Mouse (Mus musculus) liver, embryonic 15.5 days (tissue): ENCODE results near the gene Agpat3. TPM values are rescaled to one million over a fixed set of nuclear protein-coding genes. Genes with fewer than 3 reads are reported as not detected.
A peak's percentile ranks its signal among the peaks of the same experiment; 100 is the strongest.

Experiments used
- ATAC-seq: fragments of 200-750 bp; cut with Nextera tagmentation; 2 replicates; pipeline ENCODE4 v1.8.0; 2017; ENCODE audit warnings: moderate number of reproducible peaks, mild to moderate bottlenecking, moderate library complexity; ENCODE audit not compliant: insufficient read depth
- H3K27ac ChIP-seq: fragments of 300-500 bp; sonication (generic); replicated peaks from 2 replicates; pipeline ENCODE4 v1.5.1; 2015; ENCODE audit warnings: mild to moderate bottlenecking, inconsistent platforms
- H3K27me3 ChIP-seq: fragments of 300-500 bp; sonication (generic); 2 replicates; pipeline ENCODE4 v1.6.1; 2015; ENCODE audit warnings: mild to moderate bottlenecking, inconsistent platforms
- H3K36me3 ChIP-seq: fragments of 300-500 bp; sonication (generic); replicated peaks from 2 replicates; pipeline ENCODE4 v1.6.1; 2015; ENCODE audit warnings: moderate library complexity, mild to moderate bottlenecking, inconsistent platforms
- H3K4me1 ChIP-seq: fragments of 300-500 bp; sonication (generic); replicated peaks from 2 replicates; pipeline ENCODE4 v1.6.1; 2015; ENCODE audit warnings: inconsistent platforms
- H3K4me2 ChIP-seq: fragments of 300-500 bp; sonication (generic); 2 replicates; pipeline ENCODE4 v1.6.1; 2015; ENCODE audit warnings: moderate library complexity, mild to moderate bottlenecking, inconsistent platforms
- H3K4me3 ChIP-seq: fragments of 300-500 bp; sonication (generic); replicated peaks from 2 replicates; pipeline ENCODE4 v1.5.1; 2015; ENCODE audit warnings: mild to moderate bottlenecking, inconsistent platforms
- H3K9ac ChIP-seq: fragments of 300-500 bp; sonication (generic); 2 replicates; pipeline ENCODE4 v1.6.1; 2015; ENCODE audit warnings: moderate library complexity, mild to moderate bottlenecking, inconsistent platforms
- H3K9me3 ChIP-seq: fragments of 300-500 bp; sonication (generic); replicated peaks from 2 replicates; pipeline ENCODE4 v1.6.1; 2016; ENCODE audit warnings: inconsistent platforms
- WGBS: fragments of 180-500 bp; shearing (Covaris S2); methylation state at CpG from one replicate; pipeline ENCODE4 v1.1.7; 2015; ENCODE audit warnings: mixed read lengths; ENCODE audit not compliant: insufficient replicate concordance; 5-methylcytosine and 5-hydroxymethylcytosine counted together
- polyA plus RNA-seq: library from polyadenylated mRNA; unstranded; fragments of >200 nt; fragmentation: Nextera tagmentation; extraction: Ambion mirVana; gene quantifications from 2 replicates; pipeline ENCODE4 v1.2.1, GENCODE M21; 2015

The Agpat3 gene
- polyA plus RNA-seq, 1 experiment from 2014 or later = 33.1 TPM

DNA sequence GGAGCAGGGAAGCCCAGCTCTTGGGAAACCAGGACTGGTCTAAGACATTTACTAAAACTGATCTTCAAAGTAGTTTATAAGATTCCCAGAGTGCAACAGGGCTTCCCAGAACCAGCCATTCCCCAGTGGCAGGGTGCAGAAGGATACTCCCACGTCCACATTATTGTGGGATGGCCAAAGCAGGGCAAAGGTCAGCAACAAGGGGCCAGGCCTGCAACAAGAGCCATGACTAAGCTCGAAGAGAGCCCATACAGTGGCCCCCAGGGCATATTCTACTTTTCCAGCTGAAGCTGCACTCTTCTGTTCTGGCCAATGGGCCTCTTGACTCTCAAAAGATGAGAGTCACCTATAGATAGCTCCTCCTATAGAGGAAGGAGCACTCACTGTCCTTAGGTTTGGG lies 43.7 kb downstream of the Agpat3 start:
- H3K4me1 ChIP-seq = 0 out of 2 replicates have a peak, but pooled peaks cover 2% of the 10 kb centered on the region
- H3K9ac ChIP-seq = no peak overlapping the region
- 0 out of 2 replicates have a peak, but pooled peaks have one; percentile 22 for ATAC-seq
- no peaks in the 10 kb centered on the region for H3K9me3 ChIP-seq
- H3K4me3 ChIP-seq = no peak overlapping the region
- 32% methylated on average over 2 of the region's 2 CpGs for WGBS
- no peak overlapping the region for H3K4me2 ChIP-seq
- H3K27me3 ChIP-seq = no peaks in the 10 kb centered on the region
- H3K36me3 ChIP-seq = no peaks in the 10 kb centered on the region
- H3K27ac ChIP-seq = no peak overlapping the region

DNA sequence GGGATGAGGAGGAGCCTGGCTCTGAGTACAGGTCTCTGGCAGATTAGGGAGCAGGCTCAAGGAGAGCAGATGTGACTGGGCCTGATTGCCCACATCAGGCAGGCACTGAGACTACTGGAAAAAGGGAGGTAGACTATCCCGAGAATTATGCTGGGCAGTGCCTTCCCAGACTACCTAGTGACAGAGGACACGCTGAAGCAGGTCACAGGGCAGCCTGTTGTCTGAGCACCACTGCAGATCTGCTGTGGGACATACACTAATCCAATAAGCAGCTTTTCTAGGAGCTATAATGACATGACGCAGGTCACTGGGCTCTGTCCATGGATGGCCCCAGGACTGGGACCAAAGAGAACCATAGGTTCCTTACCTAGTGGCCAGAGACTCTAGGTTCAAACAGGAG lies 44.9 kb downstream of the Agpat3 start:
- Histone ChIP-seq H3K4me3 (no peak overlapping the region), H3K36me3 (no peaks in the 10 kb centered on the region), H3K27me3 (no peaks in the 10 kb centered on the region), H3K4me1 (0 out of 2 replicates have a peak, but pooled peaks cover 4% of the 10 kb centered on the region), H3K9ac (no peak overlapping the region), H3K9me3 (no peaks in the 10 kb centered on the region), H3K4me2 (no peak overlapping the region), H3K27ac (no peak overlapping the region)
- 62% methylated on average over 3 of the region's 3 CpGs for WGBS
- ATAC-seq = no peak

DNA sequence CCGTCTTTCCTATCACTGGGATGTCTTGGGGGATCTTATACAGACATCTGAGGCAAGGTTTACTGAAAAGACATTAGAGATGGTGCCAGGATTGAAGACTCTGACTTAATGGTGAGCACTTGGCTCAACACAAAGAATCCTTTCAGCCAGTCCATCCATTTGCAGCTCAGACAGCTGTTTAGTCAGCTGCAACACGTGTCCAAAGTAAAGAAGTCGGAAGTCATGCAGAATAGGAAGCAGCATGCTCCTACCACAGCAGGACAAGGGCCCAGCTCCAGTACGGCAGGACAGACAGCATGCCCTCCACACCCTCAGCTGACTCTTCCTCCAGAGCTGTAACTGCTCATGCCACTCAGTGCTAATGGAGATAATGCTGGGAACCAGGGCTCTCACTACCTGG lies 46.3 kb downstream of the Agpat3 start:
- no peaks in the 10 kb centered on the region for H3K9me3 ChIP-seq
- WGBS = 53% methylated on average over 4 of the region's 4 CpGs
- H3K36me3 ChIP-seq = no peaks in the 10 kb centered on the region
- no peak overlapping the region for H3K9ac ChIP-seq
- H3K4me3 ChIP-seq = no peak overlapping the region
- 0 out of 2 replicates have a peak, but pooled peaks cover 4% of the 10 kb centered on the region for H3K4me1 ChIP-seq
- no peak overlapping the region for H3K4me2 ChIP-seq
- no peak for ATAC-seq
- H3K27me3 ChIP-seq = no peaks in the 10 kb centered on the region
- no peak overlapping the region for H3K27ac ChIP-seq

DNA sequence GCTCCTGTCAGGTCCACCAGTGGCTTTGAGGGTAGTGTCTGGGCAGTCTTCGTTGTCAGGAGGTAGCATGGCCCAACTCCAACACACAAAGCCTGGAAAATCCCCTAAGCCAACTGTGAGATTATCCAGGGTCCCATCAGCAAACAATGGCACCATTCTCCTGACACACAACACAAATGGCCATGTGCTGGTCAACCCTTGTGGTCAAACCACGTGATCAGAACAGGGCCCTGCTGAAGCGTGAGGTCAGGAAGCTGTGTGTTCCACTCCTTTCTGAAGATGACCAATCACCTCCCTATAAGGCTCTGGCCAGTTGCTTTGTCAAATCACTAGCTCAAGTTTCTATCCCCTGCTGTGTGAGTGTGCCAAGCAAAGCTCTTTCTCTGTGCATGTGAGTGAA lies 47.3 kb downstream of the Agpat3 start:
- Histone ChIP-seq H3K9ac (no peak overlapping the region), H3K9me3 (no peaks in the 10 kb centered on the region), H3K4me3 (no peak overlapping the region), H3K27me3 (no peaks in the 10 kb centered on the region), H3K4me2 (no peak overlapping the region), H3K27ac (no peak overlapping the region), H3K36me3 (no peaks in the 10 kb centered on the region), H3K4me1 (0 out of 2 replicates have a peak, but pooled peaks cover 4% of the 10 kb centered on the region)
- WGBS = 38% methylated on average over 3 of the region's 3 CpGs
- no peak for ATAC-seq

DNA sequence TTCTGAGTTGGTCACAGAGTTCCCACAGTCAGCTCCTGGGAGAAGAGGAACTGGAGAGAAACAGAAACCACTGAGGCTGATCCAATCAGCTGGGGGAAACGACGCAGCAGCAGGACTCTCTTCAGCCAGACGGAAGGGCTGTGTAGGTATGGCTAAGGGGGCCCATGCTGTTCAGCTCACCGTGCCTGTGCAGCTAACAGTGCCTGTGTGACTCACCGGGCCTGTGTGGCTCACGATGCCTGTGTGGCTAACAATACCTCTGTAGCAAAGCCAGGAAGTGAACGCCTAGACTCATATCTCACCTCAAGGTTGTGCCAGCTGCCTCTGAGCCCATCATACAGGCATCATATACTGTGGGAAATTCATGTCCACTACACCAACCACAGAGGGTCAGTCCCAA lies 48.6 kb downstream of the Agpat3 start:
- no peak for ATAC-seq
- no peak overlapping the region for H3K27ac ChIP-seq

DNA sequence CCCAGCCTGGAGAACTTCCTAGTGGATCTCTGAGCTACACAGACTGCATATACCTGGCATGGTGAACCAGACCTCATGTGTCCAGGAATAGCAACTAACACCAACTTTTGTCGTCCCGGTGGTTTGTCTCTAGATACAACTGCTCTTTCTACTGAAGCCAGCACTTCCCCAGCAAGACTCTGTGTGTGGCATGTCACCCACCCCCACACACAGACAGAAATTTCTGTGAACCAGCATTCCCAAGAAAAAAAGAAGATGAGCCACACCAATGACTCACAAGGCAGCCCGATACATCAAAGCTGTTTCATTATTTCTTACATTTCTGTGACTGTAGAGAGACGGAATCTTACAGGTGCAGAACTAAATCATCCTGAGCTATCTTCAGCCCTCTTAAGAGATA lies 52.2 kb downstream of the Agpat3 start:
- Histone ChIP-seq H3K9ac (no peak overlapping the region), H3K9me3 (no peaks in the 10 kb centered on the region), H3K4me3 (no peak overlapping the region), H3K27ac (no peak overlapping the region), H3K27me3 (no peaks in the 10 kb centered on the region), H3K4me1 (peaks cover 7% of the 10 kb centered on the region), H3K4me2 (no peak overlapping the region), H3K36me3 (no peaks in the 10 kb centered on the region)
- ATAC-seq = no peak
- 76% methylated on average over 4 of the region's 4 CpGs for WGBS

More for the DNA sequence above, 48.6 kb downstream of the Agpat3 start:
- Histone ChIP-seq H3K4me2 (0 out of 2 replicates have a peak overlapping the region, but pooled peaks have one; percentile 7), H3K36me3 (no peaks in the 10 kb centered on the region), H3K9me3 (no peaks in the 10 kb centered on the region), H3K9ac (no peak overlapping the region), H3K27me3 (no peaks in the 10 kb centered on the region), H3K4me1 (0 out of 2 replicates have a peak, but pooled peaks cover 4% of the 10 kb centered on the region), H3K4me3 (no peak overlapping the region)
- WGBS = 15% methylated on average over 7 of the region's 7 CpGs

DNA sequence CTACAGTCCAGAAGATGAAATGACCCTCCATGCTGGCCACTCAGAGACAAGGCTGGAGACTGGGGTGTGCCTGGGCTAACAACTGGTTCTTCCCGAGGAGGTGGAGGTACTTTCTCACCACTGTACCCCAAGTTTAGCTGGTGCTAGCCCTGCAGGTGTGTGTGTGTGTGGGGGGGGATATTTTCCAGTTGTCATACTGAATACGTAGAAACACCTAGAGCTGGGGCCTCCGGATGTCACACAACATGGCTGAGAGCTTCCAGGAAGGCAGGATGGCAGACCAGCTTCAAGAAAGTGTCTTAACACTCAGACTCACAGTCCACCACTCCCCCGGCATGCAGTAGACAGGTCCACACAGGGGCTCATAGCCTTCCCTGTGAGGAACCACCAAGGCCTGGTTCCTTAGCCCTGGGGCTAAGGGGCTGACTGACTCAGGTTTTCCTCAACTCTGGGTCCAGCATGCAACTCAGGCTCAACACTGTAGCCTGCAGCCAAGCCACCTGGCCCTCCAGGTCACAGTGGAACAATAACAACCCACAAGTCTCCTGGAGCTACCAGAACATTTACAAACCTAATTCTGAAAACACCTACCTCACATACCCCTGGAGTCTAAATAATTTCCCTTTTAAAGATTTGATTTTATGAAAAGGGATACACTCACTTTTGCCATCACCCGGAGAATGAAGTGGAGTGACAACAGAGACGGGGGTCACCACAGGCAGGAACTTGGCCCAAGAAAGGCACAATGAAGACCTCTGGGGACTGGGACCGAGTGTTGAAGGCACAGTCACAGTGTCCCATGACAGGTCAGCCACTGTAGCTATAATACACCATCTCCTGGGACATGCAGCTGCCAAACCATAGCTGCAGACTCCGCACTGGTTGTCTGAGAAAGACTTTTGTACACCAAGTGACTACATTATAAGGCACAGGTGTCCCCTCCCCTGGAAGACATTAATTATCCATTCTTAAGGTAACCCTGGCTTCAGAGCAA lies 53.3 kb downstream of the Agpat3 start:
- 57% methylated on average over 8 of the region's 8 CpGs for WGBS
- no peak overlapping the region for H3K9ac ChIP-seq
- H3K4me1 ChIP-seq = peaks cover 13% of the 10 kb centered on the region
- H3K9me3 ChIP-seq = no peaks in the 10 kb centered on the region
- H3K27ac ChIP-seq = peak overlapping the region; percentile 57; the same call in 1 of the 2 replicates
- no peaks in the 10 kb centered on the region for H3K36me3 ChIP-seq
- no peak overlapping the region for H3K4me2 ChIP-seq
- H3K4me3 ChIP-seq = no peak overlapping the region
- H3K27me3 ChIP-seq = no peaks in the 10 kb centered on the region
- no peak for ATAC-seq

DNA sequence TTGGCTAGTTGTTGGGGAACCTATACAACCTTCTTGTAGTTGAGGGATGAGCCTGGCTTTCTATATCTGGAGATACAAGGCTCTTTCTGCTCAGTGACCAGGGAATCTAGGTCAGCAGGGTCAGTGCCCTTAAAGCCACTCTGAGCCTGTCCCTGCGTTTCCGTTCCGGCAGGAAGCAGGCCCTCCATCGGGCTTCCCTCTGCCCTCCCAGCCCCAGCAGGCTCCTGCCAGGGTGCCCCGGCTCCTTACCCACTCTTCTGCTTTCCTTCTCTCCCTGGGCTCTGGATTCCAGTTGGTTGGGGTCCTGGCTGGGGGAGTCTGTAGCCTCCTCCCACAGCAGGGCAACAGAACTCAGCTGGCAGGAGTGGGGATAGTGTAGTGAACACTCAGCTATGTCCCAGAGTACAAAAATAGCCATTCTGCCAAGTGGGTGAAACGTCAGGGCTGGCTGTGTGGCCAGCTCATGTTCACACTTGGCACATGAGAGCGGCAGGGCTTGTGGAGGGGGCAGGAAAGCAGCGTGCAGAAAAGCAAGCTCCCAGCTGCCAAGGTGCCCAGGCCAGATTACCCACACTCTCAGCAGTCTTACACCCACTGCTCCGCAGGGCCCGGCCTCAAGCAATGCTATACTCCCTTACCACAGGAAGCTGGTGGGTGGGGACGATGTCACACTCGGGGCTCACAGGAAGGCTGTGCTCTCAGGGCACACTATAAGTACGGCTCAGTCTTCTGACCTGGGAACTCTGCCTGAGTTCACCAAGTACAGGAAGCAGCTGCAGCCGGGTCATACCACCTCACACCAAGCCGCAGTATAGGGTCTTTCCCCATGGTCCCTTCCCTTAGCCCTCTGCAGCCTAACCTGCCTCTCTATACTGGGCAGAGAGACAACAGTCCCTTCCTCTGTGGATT lies 54.5 kb downstream of the Agpat3 start:
- Histone ChIP-seq H3K9me3 (no peaks in the 10 kb centered on the region), H3K4me1 (peaks cover 17% of the 10 kb centered on the region), H3K4me2 (0 out of 2 replicates have a peak overlapping the region, but pooled peaks have one; percentile 11), H3K27ac (peak overlapping the region; percentile 57), H3K27me3 (no peaks in the 10 kb centered on the region), H3K36me3 (no peaks in the 10 kb centered on the region), H3K4me3 (no peak overlapping the region), H3K9ac (no peak overlapping the region)
- ATAC-seq = peak; percentile 75
- WGBS = 17% methylated on average over 15 of the region's 15 CpGs

DNA sequence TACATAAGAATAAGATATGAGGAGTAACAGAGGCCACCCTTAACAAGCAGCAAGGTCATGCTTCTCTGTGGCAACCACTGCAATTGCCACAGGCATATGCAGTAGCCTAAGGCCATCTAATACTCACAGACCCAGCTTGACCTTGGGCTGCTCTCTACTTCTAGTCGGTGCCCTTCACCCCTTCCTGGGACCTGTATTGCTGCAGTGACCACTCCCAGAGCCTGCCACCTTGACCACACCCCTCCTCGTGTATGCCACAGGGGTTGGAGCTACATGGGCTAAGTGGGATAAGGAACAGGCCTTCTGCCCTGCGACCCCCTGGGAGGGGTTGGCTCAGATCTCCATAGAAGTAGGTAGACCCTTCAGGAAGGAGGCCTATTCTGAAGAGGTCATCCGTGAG lies 55.3 kb downstream of the Agpat3 start:
- no peaks in the 10 kb centered on the region for H3K27me3 ChIP-seq
- no peak overlapping the region for H3K9ac ChIP-seq
- no peaks in the 10 kb centered on the region for H3K9me3 ChIP-seq
- H3K27ac ChIP-seq = no peak overlapping the region
- H3K4me2 ChIP-seq = no peak overlapping the region
- no peaks in the 10 kb centered on the region for H3K36me3 ChIP-seq
- 52% methylated on average over 4 of the region's 4 CpGs for WGBS
- H3K4me3 ChIP-seq = no peak overlapping the region
- H3K4me1 ChIP-seq = peaks cover 20% of the 10 kb centered on the region
- ATAC-seq = no peak

DNA sequence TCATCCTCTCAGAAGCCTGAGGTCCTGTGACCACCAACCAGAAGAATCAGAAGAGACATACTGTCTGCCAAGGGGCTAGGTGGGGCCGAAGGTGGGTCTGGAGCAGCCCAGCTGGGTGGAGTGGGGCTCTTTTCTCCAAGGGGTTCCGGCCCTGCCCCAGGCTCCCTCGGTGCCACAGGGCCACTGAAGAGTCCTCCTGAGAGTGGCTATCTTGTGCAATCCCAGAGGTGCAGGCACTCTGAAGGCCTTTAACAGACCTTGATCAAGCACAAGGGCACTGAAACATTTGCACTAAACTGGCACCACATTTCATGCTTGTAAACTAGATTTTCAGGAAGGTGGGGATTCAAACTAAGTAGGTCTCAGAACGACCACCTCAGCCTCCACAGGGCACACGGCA lies 55.9 kb downstream of the Agpat3 start:
- Histone ChIP-seq H3K27ac (no peak overlapping the region), H3K4me3 (no peak overlapping the region), H3K4me2 (no peak overlapping the region), H3K4me1 (peaks cover 20% of the 10 kb centered on the region), H3K27me3 (no peaks in the 10 kb centered on the region), H3K9ac (no peak overlapping the region), H3K36me3 (no peaks in the 10 kb centered on the region), H3K9me3 (no peaks in the 10 kb centered on the region)
- 66% methylated on average over 5 of the region's 5 CpGs for WGBS
- ATAC-seq = no peak

DNA sequence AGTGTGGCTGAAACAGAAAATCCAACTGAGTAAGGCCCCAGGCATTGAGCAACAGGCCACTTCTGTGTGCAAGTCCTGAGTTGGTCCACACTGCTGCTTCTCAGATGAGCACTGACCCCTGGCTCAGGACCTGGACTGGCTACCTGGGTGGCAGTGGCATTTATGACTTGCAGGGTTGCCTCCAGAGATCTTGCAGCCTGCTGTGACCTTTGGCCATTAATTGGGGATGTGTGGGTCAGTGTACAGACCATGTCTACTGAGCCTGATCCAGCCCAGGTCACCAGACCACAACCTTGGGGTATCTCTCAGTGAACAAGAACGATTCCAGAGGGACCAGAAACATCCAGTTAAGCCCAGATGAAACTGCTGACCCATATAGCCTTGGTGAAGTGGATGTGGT lies 58.7 kb downstream of the Agpat3 start:
- peaks cover 20% of the 10 kb centered on the region for H3K4me1 ChIP-seq
- H3K9ac ChIP-seq = no peak overlapping the region
- H3K27ac ChIP-seq = no peak overlapping the region
- H3K9me3 ChIP-seq = no peaks in the 10 kb centered on the region
- ATAC-seq = no peak
- H3K36me3 ChIP-seq = no peaks in the 10 kb centered on the region
- H3K4me3 ChIP-seq = no peak overlapping the region
- H3K4me2 ChIP-seq = no peak overlapping the region
- 37% methylated on average over 1 of the region's 1 CpGs for WGBS
- no peaks in the 10 kb centered on the region for H3K27me3 ChIP-seq
